Mouse (Mus musculus): Measurements from ENCODE around the gene Abhd15. TPM values are rescaled to one million over a fixed set of nuclear protein-coding genes. Genes with fewer than 3 reads are reported as not detected.
A peak's percentile ranks its signal among the peaks of the same experiment; 100 is the strongest.

The Abhd15 gene
- polyA plus RNA-seq, 2 experiments from 2014 or later = 2.0 to 3.7 TPM

GRCm38 (mm10) chr11:77493512-77494343, 21.2 kb upstream of the Abhd15 start, which contains the start of gene Git1:
Gene Git1, plus strand, starts transcription at chr11:77493562.
- ATAC-seq = no peak

GRCm38 (mm10) chr11:77494344-77494676, 20.6 kb upstream of the Abhd15 start:
- ATAC-seq = no peak

GRCm38 (mm10) chr11:77494782-77495181, 20.1 kb upstream of the Abhd15 start:
- ATAC-seq = no peak

- no peak for ATAC-seq
Observed at GRCm38 (mm10) chr11:77495507-77495906, 19.4 kb upstream of the Abhd15 start.

GRCm38 (mm10) chr11:77497341-77497756, 17.6 kb upstream of the Abhd15 start:
- no peak for ATAC-seq

GRCm38 (mm10) chr11:77497851-77498250, 17.1 kb upstream of the Abhd15 start:
- no peak for ATAC-seq

- no peak for ATAC-seq
Observed at GRCm38 (mm10) chr11:77498261-77499139, 16.4 kb upstream of the Abhd15 start.

- no peak for ATAC-seq
Observed at GRCm38 (mm10) chr11:77499354-77499753, 15.6 kb upstream of the Abhd15 start.

GRCm38 (mm10) chr11:77500361-77501325, 14.3 kb upstream of the Abhd15 start:
- no peak for ATAC-seq

GRCm38 (mm10) chr11:77501392-77501791, 13.5 kb upstream of the Abhd15 start:
- peak; percentile 81 for ATAC-seq

- ATAC-seq = no peak
Observed at GRCm38 (mm10) chr11:77501971-77502370, 12.9 kb upstream of the Abhd15 start.

GRCm38 (mm10) chr11:77502481-77502880, 12.4 kb upstream of the Abhd15 start:
- ATAC-seq = no peak

- no peak for ATAC-seq
Observed at GRCm38 (mm10) chr11:77503511-77503910, 11.4 kb upstream of the Abhd15 start.

- no peak for ATAC-seq
Observed at GRCm38 (mm10) chr11:77504377-77504776, 10.5 kb upstream of the Abhd15 start.

- no peak for ATAC-seq
Observed at GRCm38 (mm10) chr11:77505291-77505980, 9.5 kb upstream of the Abhd15 start.

GRCm38 (mm10) chr11:77506273-77506672, 8.6 kb upstream of the Abhd15 start:
- ATAC-seq = no peak

- ATAC-seq = no peak
Observed at GRCm38 (mm10) chr11:77506941-77507340, 8.0 kb upstream of the Abhd15 start.

- no peak for ATAC-seq
Observed at GRCm38 (mm10) chr11:77507426-77507825, 7.5 kb upstream of the Abhd15 start.

GRCm38 (mm10) chr11:77508068-77509021, 6.6 kb upstream of the Abhd15 start:
- ATAC-seq = peak; percentile 79

GRCm38 (mm10) chr11:77511336-77511735, 3.6 kb upstream of the Abhd15 start:
- ATAC-seq = no peak

Data from CD4-positive, CD25-positive, alpha-beta regulatory T cell, adult 4 months (primary cell).